Mouse (Mus musculus) midbrain, embryonic 11.5 days (tissue): ENCODE results near the gene Psmb7. TPM values are rescaled to one million over a fixed set of nuclear protein-coding genes. Genes with fewer than 3 reads are reported as not detected.

Source experiments
- ATAC-seq: fragments of 200-750 bp; cut with Nextera tagmentation; 2 replicates; pipeline ENCODE4 v1.8.0; 2017; ENCODE audit warnings: moderate TSS enrichment, moderate library complexity; ENCODE audit not compliant: low FRiP score
- DNase-seq: peaks from one replicate; pipeline ENCODE4 v3.0.0; 2015; ENCODE audit warnings: low spot score; ENCODE audit errors: missing footprints
- H3K27ac ChIP-seq: fragments of 300-500 bp; sonication (generic); 2 replicates; pipeline ENCODE4 v1.5.1; 2014; ENCODE audit warnings: low read depth, low read length
- H3K27me3 ChIP-seq: fragments of 300-500 bp; sonication (generic); 2 replicates; pipeline ENCODE4 v1.6.1; 2014; ENCODE audit warnings: mild to moderate bottlenecking, low read length, moderate library complexity, mixed read lengths; ENCODE audit not compliant: control insufficient read depth, insufficient read depth
- H3K36me3 ChIP-seq: fragments of 300-500 bp; sonication (generic); 2 replicates; pipeline ENCODE4 v1.6.1; 2014; ENCODE audit warnings: mild to moderate bottlenecking, low read length, moderate library complexity, mixed read lengths; ENCODE audit not compliant: control insufficient read depth, insufficient read depth
- H3K4me1 ChIP-seq: fragments of 300-500 bp; sonication (generic); 2 replicates; pipeline ENCODE4 v1.6.1; 2014; ENCODE audit warnings: low read length; ENCODE audit not compliant: control insufficient read depth, insufficient read depth
- H3K4me2 ChIP-seq: fragments of 300-500 bp; sonication (generic); 2 replicates; pipeline ENCODE4 v1.6.1; 2014; ENCODE audit warnings: mild to moderate bottlenecking, moderate library complexity
- H3K4me3 ChIP-seq: fragments of 300-500 bp; sonication (generic); 2 replicates; pipeline ENCODE4 v1.5.1; 2014; ENCODE audit warnings: low read depth, low read length
- H3K9ac ChIP-seq: fragments of 300-500 bp; sonication (generic); 2 replicates; pipeline ENCODE4 v1.6.1; 2014; ENCODE audit warnings: low read length
- H3K9me3 ChIP-seq: fragments of 300-500 bp; sonication (generic); 2 replicates; pipeline ENCODE4 v1.6.1; 2016; ENCODE audit warnings: low read length; ENCODE audit not compliant: control insufficient read depth
- WGBS: fragments of 180-500 bp; shearing (Covaris S2); extraction: QIAGEN DNeasy Blood & Tissue Kit; methylation state at CpG from one replicate; pipeline ENCODE4 v1.1.7; 2014; 5-methylcytosine and 5-hydroxymethylcytosine counted together
- polyA plus RNA-seq: library from polyadenylated mRNA; unstranded; fragments of >200 nt; fragmentation: Nextera tagmentation; extraction: Ambion mirVana; gene quantifications from 2 replicates; pipeline ENCODE4 v1.2.1, GENCODE M21; 2014

Gene Psmb7
- polyA plus RNA-seq, 1 experiment from 2014 or later = 351 TPM

GRCm38 (mm10) chr2:38675366-38675969 is 31.6 kb upstream of the Psmb7 start:
- Histone ChIP-seq H3K4me3 (no peak overlapping the region), H3K36me3 (no peaks in the 10 kb centered on the region), H3K27ac (no peak overlapping the region), H3K9ac (no peak overlapping the region), H3K4me2 (no peak overlapping the region), H3K9me3 (no peaks in the 10 kb centered on the region), H3K27me3 (no peaks in the 10 kb centered on the region), H3K4me1 (no peaks in the 10 kb centered on the region)
- DNase-seq (peak; percentile 73), ATAC-seq (peak; percentile 51)
- WGBS = 56% methylated on average over 9 of the region's 9 CpGs

GRCm38 (mm10) chr2:38672496-38672895 is 28.6 kb upstream of the Psmb7 start:
- Histone ChIP-seq H3K4me2 (no peak overlapping the region), H3K9me3 (no peaks in the 10 kb centered on the region), H3K36me3 (no peaks in the 10 kb centered on the region), H3K4me3 (no peak overlapping the region), H3K9ac (no peak overlapping the region), H3K4me1 (no peaks in the 10 kb centered on the region), H3K27me3 (no peaks in the 10 kb centered on the region), H3K27ac (no peak overlapping the region)
- no peak for DNase-seq
- 70% methylated on average over 11 of the region's 11 CpGs for WGBS
- ATAC-seq = no peak

GRCm38 (mm10) chr2:38668802-38669580 is 25.1 kb upstream of the Psmb7 start:
- WGBS = 12% methylated on average over 17 of the region's 17 CpGs
- H3K4me3 ChIP-seq = no peak overlapping the region
- H3K27ac ChIP-seq = no peak overlapping the region
- no peaks in the 10 kb centered on the region for H3K4me1 ChIP-seq
- ATAC-seq (peak; percentile 76), DNase-seq (peak; percentile 88)
- no peaks in the 10 kb centered on the region for H3K27me3 ChIP-seq
- no peaks in the 10 kb centered on the region for H3K36me3 ChIP-seq
- H3K9ac ChIP-seq = 0 out of 2 replicates have a peak overlapping the region, but pooled peaks have one; percentile 12
- peak overlapping the region; percentile 30 for H3K4me2 ChIP-seq
- no peaks in the 10 kb centered on the region for H3K9me3 ChIP-seq

- Histone ChIP-seq H3K4me1 (0 out of 2 replicates have a peak, but pooled peaks cover 2% of the 10 kb centered on the region), H3K4me3 (no peak overlapping the region), H3K4me2 (no peak overlapping the region), H3K9me3 (no peaks in the 10 kb centered on the region), H3K27me3 (peaks cover 2% of the 10 kb centered on the region; the same call in 1 of the 2 replicates), H3K9ac (no peak overlapping the region), H3K27ac (no peak overlapping the region), H3K36me3 (no peaks in the 10 kb centered on the region)
- DNase-seq (peak; percentile 91), ATAC-seq (no peak)
- WGBS = 5% methylated on average over 1 of the region's 1 CpGs
Observed at GRCm38 (mm10) chr2:38661398-38661797, 17.5 kb upstream of the Psmb7 start.

- H3K9me3 ChIP-seq = no peaks in the 10 kb centered on the region
- 0 out of 2 replicates have a peak, but pooled peaks cover 2% of the 10 kb centered on the region for H3K4me1 ChIP-seq
- H3K27ac ChIP-seq = no peak overlapping the region
- peaks cover 2% of the 10 kb centered on the region; the same call in 1 of the 2 replicates for H3K27me3 ChIP-seq
- H3K9ac ChIP-seq = peak overlapping the region; percentile 63
- H3K4me3 ChIP-seq = peak overlapping the region; percentile 30
- WGBS = under 1% methylated on average over 24 of the region's 25 CpGs
- H3K4me2 ChIP-seq = peak overlapping the region; percentile 62
- DNase-seq (peak; percentile 98), ATAC-seq (peak; percentile 97)
- no peaks in the 10 kb centered on the region for H3K36me3 ChIP-seq
Observed at GRCm38 (mm10) chr2:38658338-38658836, 14.5 kb upstream of the Psmb7 start.

- Histone ChIP-seq H3K9me3 (no peaks in the 10 kb centered on the region), H3K9ac (no peak overlapping the region), H3K4me1 (0 out of 2 replicates have a peak, but pooled peaks cover 2% of the 10 kb centered on the region), H3K36me3 (no peaks in the 10 kb centered on the region), H3K4me3 (no peak overlapping the region), H3K4me2 (no peak overlapping the region), H3K27me3 (peaks cover 2% of the 10 kb centered on the region; the same call in 1 of the 2 replicates), H3K27ac (no peak overlapping the region)
- WGBS = 89% methylated on average over 2 of the region's 2 CpGs
- no peak for ATAC-seq
- DNase-seq = no peak
Observed at GRCm38 (mm10) chr2:38653694-38654093, 9.8 kb upstream of the Psmb7 start.

GRCm38 (mm10) chr2:38653293-38653619 is 9.4 kb upstream of the Psmb7 start:
- Histone ChIP-seq H3K36me3 (no peaks in the 10 kb centered on the region), H3K9me3 (no peaks in the 10 kb centered on the region), H3K4me3 (no peak overlapping the region), H3K27me3 (peaks cover 2% of the 10 kb centered on the region; the same call in 1 of the 2 replicates), H3K4me1 (0 out of 2 replicates have a peak, but pooled peaks cover 2% of the 10 kb centered on the region), H3K27ac (no peak overlapping the region), H3K4me2 (no peak overlapping the region), H3K9ac (no peak overlapping the region)
- DNase-seq (no peak), ATAC-seq (no peak)
- WGBS = 92% methylated on average over 5 of the region's 5 CpGs

- no peak for ATAC-seq
Observed at GRCm38 (mm10) chr2:38652565-38653292, 8.8 kb upstream of the Psmb7 start.

More at GRCm38 (mm10) chr2:38652565-38653292, 8.8 kb upstream of the Psmb7 start:
- Histone ChIP-seq H3K9me3 (no peaks in the 10 kb centered on the region), H3K4me3 (no peak overlapping the region), H3K27me3 (no peaks in the 10 kb centered on the region; the same call in 1 of the 2 replicates), H3K27ac (no peak overlapping the region), H3K9ac (no peak overlapping the region), H3K4me2 (no peak overlapping the region), H3K4me1 (no peaks in the 10 kb centered on the region), H3K36me3 (no peaks in the 10 kb centered on the region)
- DNase-seq = no peak
- WGBS = 74% methylated on average over 10 of the region's 10 CpGs
